Mouse (Mus musculus) kidney, postnatal 14 days (tissue): ENCODE measurements around the gene Mtmr3.

Experiments used
- DNase-seq: peaks from one replicate; pipeline ENCODE4 v3.0.0; 2022; ENCODE audit warnings: mixed read lengths

The Mtmr3 gene

GRCm38 (mm10) chr11:4507421-4507820 lies 87.2 kb downstream of the Mtmr3 start:
- no peak for DNase-seq

- no peak for DNase-seq
Observed at GRCm38 (mm10) chr11:4506486-4506885, 88.2 kb downstream of the Mtmr3 start.

- peak; percentile 49 for DNase-seq
Observed at GRCm38 (mm10) chr11:4502206-4502605, 92.5 kb downstream of the Mtmr3 start.

- DNase-seq = no peak
Observed at GRCm38 (mm10) chr11:4500826-4501225, 93.8 kb downstream of the Mtmr3 start.

GRCm38 (mm10) chr11:4500261-4500660 lies 94.4 kb downstream of the Mtmr3 start:
- peak; percentile 39 for DNase-seq

GRCm38 (mm10) chr11:4499456-4499855 lies 95.2 kb downstream of the Mtmr3 start:
- peak; percentile 36 for DNase-seq

- no peak for DNase-seq
Observed at GRCm38 (mm10) chr11:4498774-4499173, 95.9 kb downstream of the Mtmr3 start.

GRCm38 (mm10) chr11:4497501-4498118 lies 97.1 kb downstream of the Mtmr3 start:
- no peak for DNase-seq

GRCm38 (mm10) chr11:4495021-4495540 lies 99.6 kb downstream of the Mtmr3 start:
- DNase-seq = peak; percentile 32

- no peak for DNase-seq
Observed at GRCm38 (mm10) chr11:4489207-4489606, 105.5 kb downstream of the Mtmr3 start.

- DNase-seq = no peak
Observed at GRCm38 (mm10) chr11:4488798-4489197, 105.9 kb downstream of the Mtmr3 start.

- no peak for DNase-seq
Observed at GRCm38 (mm10) chr11:4488367-4488766, 106.3 kb downstream of the Mtmr3 start.

GRCm38 (mm10) chr11:4487401-4487965 lies 107.2 kb downstream of the Mtmr3 start:
- DNase-seq = no peak

- no peak for DNase-seq
Observed at GRCm38 (mm10) chr11:4484541-4484940, 110.1 kb downstream of the Mtmr3 start.

GRCm38 (mm10) chr11:4482641-4483040 lies 112.0 kb downstream of the Mtmr3 start:
- DNase-seq = peak; percentile 52

- DNase-seq = no peak
Observed at GRCm38 (mm10) chr11:4476184-4476697, 118.4 kb downstream of the Mtmr3 start.

GRCm38 (mm10) chr11:4472464-4473179 lies 122.0 kb downstream of the Mtmr3 start:
- DNase-seq = no peak

GRCm38 (mm10) chr11:4471734-4472133 lies 122.9 kb downstream of the Mtmr3 start:
- DNase-seq = no peak

GRCm38 (mm10) chr11:4471251-4471650 lies 123.4 kb downstream of the Mtmr3 start:
- DNase-seq = no peak

GRCm38 (mm10) chr11:4469091-4469490 lies 125.6 kb downstream of the Mtmr3 start:
- no peak for DNase-seq

GRCm38 (mm10) chr11:4467436-4467835 lies 127.2 kb downstream of the Mtmr3 start:
- no peak for DNase-seq

GRCm38 (mm10) chr11:4466191-4466590 lies 128.5 kb downstream of the Mtmr3 start:
- DNase-seq = peak; percentile 31

GRCm38 (mm10) chr11:4464616-4465015 lies 130.0 kb downstream of the Mtmr3 start:
- DNase-seq = no peak

- no peak for DNase-seq
Observed at GRCm38 (mm10) chr11:4464186-4464585, 130.5 kb downstream of the Mtmr3 start.
